Mouse (Mus musculus) heart, embryonic 13.5 days (tissue): ENCODE data around the gene Dclre1c. TPM values are rescaled to one million over a fixed set of nuclear protein-coding genes. Genes with fewer than 3 reads are reported as not detected.

ENCODE experiments used
- ATAC-seq: fragments of 200-750 bp; cut with Nextera tagmentation; 2 replicates; pipeline ENCODE4 v1.8.0; 2017; ENCODE audit warnings: moderate TSS enrichment; ENCODE audit not compliant: insufficient number of reproducible peaks, low FRiP score, low TSS enrichment; ENCODE audit errors: extremely low read depth
- H3K27ac ChIP-seq: fragments of 300-500 bp; sonication (generic); replicated peaks from 2 replicates; pipeline ENCODE4 v1.5.1; 2015; ENCODE audit warnings: moderate library complexity, mild to moderate bottlenecking, inconsistent platforms
- H3K27me3 ChIP-seq: fragments of 300-500 bp; sonication (generic); replicated peaks from 2 replicates; pipeline ENCODE4 v1.6.1; 2015; ENCODE audit warnings: mild to moderate bottlenecking, inconsistent platforms
- H3K36me3 ChIP-seq: fragments of 300-500 bp; sonication (generic); 2 replicates; pipeline ENCODE4 v1.6.1; 2015; ENCODE audit warnings: mild to moderate bottlenecking, inconsistent platforms
- H3K4me1 ChIP-seq: fragments of 300-500 bp; sonication (generic); 2 replicates; pipeline ENCODE4 v1.6.1; 2015; ENCODE audit warnings: inconsistent platforms
- H3K4me2 ChIP-seq: fragments of 300-500 bp; sonication (generic); 2 replicates; pipeline ENCODE4 v1.6.1; 2015; ENCODE audit warnings: inconsistent platforms, mild to moderate bottlenecking, moderate library complexity
- H3K4me3 ChIP-seq: fragments of 300-500 bp; sonication (generic); 2 replicates; pipeline ENCODE4 v1.5.1; 2015; ENCODE audit warnings: moderate library complexity, mild to moderate bottlenecking, inconsistent platforms
- H3K9ac ChIP-seq: fragments of 300-500 bp; sonication (generic); 2 replicates; pipeline ENCODE4 v1.6.1; 2015; ENCODE audit warnings: inconsistent platforms, mild to moderate bottlenecking, moderate library complexity
- H3K9me3 ChIP-seq: fragments of 300-500 bp; sonication (generic); 2 replicates; pipeline ENCODE4 v1.6.1; 2016; ENCODE audit warnings: inconsistent platforms
- WGBS: fragments of 180-500 bp; shearing (Covaris S2); methylation state at CpG from one replicate; pipeline ENCODE4 v1.1.7; 2015; ENCODE audit warnings: mixed read lengths; 5-methylcytosine and 5-hydroxymethylcytosine counted together
- polyA plus RNA-seq: library from polyadenylated mRNA; unstranded; fragments of >200 nt; fragmentation: Nextera tagmentation; extraction: Ambion mirVana; gene quantifications from 2 replicates; pipeline ENCODE4 v1.2.1, GENCODE M21; 2015

Dclre1c gene
- polyA plus RNA-seq, 1 experiment from 2014 or later, result 5.0 TPM

DNA sequence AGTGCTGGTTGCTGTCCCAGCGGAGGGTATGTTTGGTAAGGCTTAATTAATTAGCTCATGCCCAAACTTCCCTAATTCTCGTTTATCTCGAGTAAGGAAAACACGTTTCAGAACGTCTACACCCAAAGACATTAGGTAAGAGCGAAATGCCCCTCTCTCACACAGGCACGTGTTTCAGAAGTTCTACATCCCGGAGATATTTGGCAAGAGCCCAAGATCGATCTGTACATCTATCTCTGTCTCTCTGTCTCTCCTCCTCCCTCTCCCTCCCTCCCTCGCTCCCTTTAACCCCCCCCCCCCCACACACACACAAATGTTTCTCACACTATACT lies 614 bp downstream of the Dclre1c start:
- Histone ChIP-seq H3K27ac (no peak overlapping the region), H3K36me3 (0 out of 2 replicates have a peak, but pooled peaks cover 3% of the 10 kb centered on the region), H3K4me3 (peak overlapping the region; percentile 88), H3K4me1 (peaks cover 14% of the 10 kb centered on the region), H3K9ac (peak overlapping the region; percentile 83), H3K9me3 (no peaks in the 10 kb centered on the region), H3K27me3 (no peaks in the 10 kb centered on the region; the same call in 1 of the 2 replicates), H3K4me2 (peak overlapping the region; percentile 99)
- WGBS, result 7% methylated on average over 10 of the region's 10 CpGs
- ATAC-seq, result no peak

DNA sequence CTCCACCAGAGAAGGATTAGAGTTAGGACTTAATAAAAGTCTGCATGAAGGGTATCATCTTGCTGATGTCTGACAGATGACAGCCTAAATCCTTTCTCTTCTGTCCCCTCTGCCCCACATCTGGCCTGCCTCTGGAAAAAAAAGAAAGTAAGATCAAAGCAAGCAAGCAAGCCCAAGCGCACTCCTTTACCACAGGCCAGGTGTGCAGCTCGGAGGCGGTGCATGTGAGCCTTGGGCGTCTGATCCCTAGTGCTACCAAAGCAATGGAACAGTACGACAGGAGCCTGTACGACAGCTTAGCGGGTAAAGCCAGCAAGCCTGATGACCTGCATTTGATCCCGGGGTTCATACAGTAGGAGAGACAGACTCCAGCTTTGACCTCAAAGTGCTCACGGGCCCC lies 7.0 kb downstream of the Dclre1c start:
- no peak overlapping the region for H3K27ac ChIP-seq
- H3K4me2 ChIP-seq, result no peak overlapping the region
- H3K9me3 ChIP-seq, result no peaks in the 10 kb centered on the region
- no peaks in the 10 kb centered on the region for H3K4me1 ChIP-seq
- no peaks in the 10 kb centered on the region for H3K27me3 ChIP-seq
- H3K9ac ChIP-seq, result no peak overlapping the region
- ATAC-seq, result no peak
- H3K4me3 ChIP-seq, result no peak overlapping the region
- H3K36me3 ChIP-seq, result 0 out of 2 replicates have a peak, but pooled peaks cover 6% of the 10 kb centered on the region
- 85% methylated on average over 9 of the region's 9 CpGs for WGBS

DNA sequence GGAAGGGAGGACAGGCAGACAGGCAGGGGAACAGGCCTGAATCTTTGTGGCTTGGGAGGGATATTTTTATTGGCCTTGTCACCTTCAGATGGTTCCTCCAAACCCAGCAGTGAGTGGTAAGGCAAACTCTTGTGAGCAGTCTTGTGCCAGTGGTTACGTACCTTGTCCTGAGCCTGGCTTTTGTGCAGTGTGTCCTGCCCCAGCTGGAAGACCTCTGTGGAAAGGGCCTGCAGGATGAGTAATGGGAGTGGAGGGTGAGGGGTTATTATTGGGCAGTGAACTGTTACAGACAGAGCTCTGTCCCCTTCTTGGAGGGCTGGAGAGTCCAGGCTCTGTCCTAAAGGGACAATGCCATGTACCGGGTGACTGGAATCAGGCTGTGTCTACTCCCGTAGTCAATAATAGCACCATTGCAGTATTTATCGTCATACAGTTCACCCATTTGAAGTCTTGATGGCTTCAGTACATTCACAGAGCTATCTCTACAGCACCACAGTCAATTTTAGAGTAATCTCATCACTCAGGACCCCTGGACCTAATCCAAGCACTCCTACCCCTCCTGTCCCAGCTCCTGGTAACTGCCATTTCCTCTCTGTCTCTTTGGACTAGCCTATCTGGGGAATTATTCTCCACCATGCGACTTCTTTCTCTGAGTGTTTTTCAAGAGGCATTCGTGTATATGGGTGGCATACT lies 11.6 kb downstream of the Dclre1c start:
- Histone ChIP-seq H3K9me3 (no peaks in the 10 kb centered on the region), H3K27ac (no peak overlapping the region), H3K4me1 (no peaks in the 10 kb centered on the region), H3K27me3 (no peaks in the 10 kb centered on the region), H3K9ac (no peak overlapping the region), H3K4me2 (no peak overlapping the region), H3K36me3 (peaks cover 14% of the 10 kb centered on the region), H3K4me3 (no peak overlapping the region)
- 75% methylated on average over 6 of the region's 6 CpGs for WGBS
- no peak for ATAC-seq

DNA sequence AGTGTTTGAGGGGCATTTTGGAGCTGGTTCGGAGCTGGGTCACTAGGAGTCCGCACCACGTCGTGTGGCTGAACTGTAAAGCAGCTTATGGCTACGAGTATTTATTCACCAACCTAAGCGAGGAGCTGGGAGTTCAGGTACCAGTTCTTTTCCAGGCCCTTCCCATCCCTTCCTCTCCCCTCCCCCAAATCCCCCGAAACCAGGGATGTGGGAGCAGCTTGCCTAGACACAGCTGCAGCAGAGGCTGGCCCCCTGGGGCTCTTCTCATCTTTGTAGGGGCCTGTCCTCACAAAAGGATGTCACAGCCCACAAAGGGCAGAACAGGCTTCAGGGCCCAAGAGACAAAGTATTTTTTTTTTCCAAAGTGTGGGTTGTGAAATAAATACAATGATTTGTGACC lies 14.0 kb downstream of the Dclre1c start:
- ATAC-seq, result no peak
- Histone ChIP-seq H3K9me3 (no peaks in the 10 kb centered on the region), H3K9ac (no peak overlapping the region), H3K4me2 (no peak overlapping the region), H3K36me3 (peaks cover 22% of the 10 kb centered on the region), H3K27ac (no peak overlapping the region), H3K27me3 (no peaks in the 10 kb centered on the region), H3K4me3 (no peak overlapping the region), H3K4me1 (no peaks in the 10 kb centered on the region)
- 68% methylated on average over 7 of the region's 7 CpGs for WGBS

DNA sequence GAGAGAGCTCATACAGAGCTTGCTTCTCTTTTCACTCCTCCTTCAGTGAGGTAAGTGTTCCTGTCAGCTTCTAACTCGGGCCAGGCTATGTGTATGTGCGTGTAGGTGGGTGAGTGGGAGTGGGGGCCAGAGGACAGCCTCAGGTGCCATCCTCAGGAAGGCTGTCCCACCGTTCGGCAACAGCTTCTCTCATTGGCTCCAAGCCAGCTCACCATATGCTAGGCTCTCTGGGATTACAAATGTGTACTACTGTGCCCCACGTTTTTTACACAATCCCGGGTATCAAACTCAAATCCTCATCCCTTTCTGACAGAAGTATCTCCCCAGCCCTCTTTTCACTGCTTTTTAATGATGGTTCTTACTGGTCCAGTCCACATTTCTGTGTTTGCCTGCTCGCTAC lies 20.3 kb downstream of the Dclre1c start:
- Histone ChIP-seq H3K27me3 (no peaks in the 10 kb centered on the region), H3K9ac (no peak overlapping the region), H3K9me3 (no peaks in the 10 kb centered on the region)

DNA sequence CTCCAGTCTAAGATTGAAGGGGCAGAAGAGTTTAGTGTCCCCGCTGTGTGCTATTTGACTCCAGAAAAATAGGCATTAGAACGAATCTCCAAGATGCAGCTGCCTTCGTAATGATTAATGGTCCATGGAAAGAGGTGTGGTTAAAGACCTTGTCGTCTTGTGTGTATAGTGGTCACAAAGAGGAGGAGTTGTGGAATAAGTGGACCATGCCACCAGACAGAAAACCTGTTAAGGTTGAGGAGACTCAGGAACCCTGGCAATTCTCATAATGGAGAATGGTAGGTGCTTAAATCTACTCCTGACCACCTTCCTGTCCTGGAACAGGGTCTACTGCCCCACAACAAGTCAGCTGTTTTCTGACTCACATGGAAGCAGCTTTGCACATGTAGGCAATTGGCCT lies 22.1 kb downstream of the Dclre1c start:
- H3K4me2 ChIP-seq, result no peak overlapping the region
- H3K36me3 ChIP-seq, result peaks cover 35% of the 10 kb centered on the region
- H3K4me1 ChIP-seq, result no peaks in the 10 kb centered on the region
- WGBS, result 85% methylated on average over 4 of the region's 4 CpGs
- no peak overlapping the region for H3K27ac ChIP-seq
- no peak overlapping the region for H3K9ac ChIP-seq
- no peaks in the 10 kb centered on the region for H3K9me3 ChIP-seq
- ATAC-seq, result no peak
- H3K27me3 ChIP-seq, result no peaks in the 10 kb centered on the region
- no peak overlapping the region for H3K4me3 ChIP-seq

More for the DNA sequence above, 20.3 kb downstream of the Dclre1c start:
- no peak for ATAC-seq
- WGBS, result 75% methylated on average over 7 of the region's 7 CpGs
- Histone ChIP-seq H3K27ac (no peak overlapping the region), H3K36me3 (peaks cover 34% of the 10 kb centered on the region), H3K4me2 (no peak overlapping the region), H3K4me3 (no peak overlapping the region), H3K4me1 (no peaks in the 10 kb centered on the region)

DNA sequence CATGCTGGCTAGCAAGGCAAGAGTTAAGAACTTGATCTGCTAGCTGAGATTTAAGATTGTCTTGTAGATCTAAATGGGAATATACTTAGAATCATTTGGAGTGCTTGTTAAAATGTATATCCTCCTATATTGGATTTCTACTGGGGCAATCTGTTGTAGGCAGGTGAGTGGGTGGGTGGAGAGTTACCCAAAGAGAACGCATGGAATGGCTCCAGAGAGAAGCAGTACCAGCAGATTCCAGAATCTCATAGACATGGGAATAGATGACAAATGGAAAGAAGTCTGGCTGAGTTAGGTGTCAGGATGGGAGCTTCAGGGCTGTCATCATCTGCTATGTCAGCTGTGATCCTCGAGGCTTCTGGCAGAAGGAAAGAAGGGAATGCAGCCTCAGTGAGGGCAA lies 25.5 kb downstream of the Dclre1c start:
- peaks cover 48% of the 10 kb centered on the region for H3K36me3 ChIP-seq
- 54% methylated on average over 2 of the region's 2 CpGs for WGBS

DNA sequence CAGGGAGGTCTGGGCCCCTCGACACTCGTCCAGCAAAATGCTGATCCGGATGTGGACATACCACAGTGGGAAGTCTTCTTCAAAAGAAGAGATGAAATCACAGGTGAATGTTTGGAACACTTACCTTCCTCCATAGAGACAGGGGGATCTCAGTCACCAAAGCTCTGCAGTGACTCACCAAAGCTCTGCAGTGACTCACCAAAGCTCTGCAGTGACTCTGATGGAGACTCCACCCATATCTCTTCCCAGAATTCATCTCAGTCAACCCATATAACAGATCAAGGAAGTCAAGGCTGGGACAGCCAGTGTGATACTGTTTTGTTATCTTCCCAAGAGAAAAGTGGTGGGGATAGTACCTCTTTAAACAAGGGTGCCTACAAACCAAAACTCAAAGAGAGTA lies 29.2 kb downstream of the Dclre1c start:
- no peaks in the 10 kb centered on the region for H3K4me1 ChIP-seq
- 90% methylated on average over 3 of the region's 3 CpGs for WGBS
- no peak overlapping the region for H3K4me2 ChIP-seq
- H3K36me3 ChIP-seq, result peaks cover 64% of the 10 kb centered on the region
- H3K27ac ChIP-seq, result no peak overlapping the region
- no peak for ATAC-seq
- H3K27me3 ChIP-seq, result no peaks in the 10 kb centered on the region
- H3K9me3 ChIP-seq, result no peaks in the 10 kb centered on the region
- no peak overlapping the region for H3K9ac ChIP-seq
- no peak overlapping the region for H3K4me3 ChIP-seq

More for the DNA sequence above, 25.5 kb downstream of the Dclre1c start:
- Histone ChIP-seq H3K4me2 (no peak overlapping the region), H3K4me3 (no peak overlapping the region), H3K27ac (no peak overlapping the region), H3K9ac (no peak overlapping the region), H3K27me3 (no peaks in the 10 kb centered on the region), H3K9me3 (no peaks in the 10 kb centered on the region), H3K4me1 (no peaks in the 10 kb centered on the region)
- no peak for ATAC-seq

DNA sequence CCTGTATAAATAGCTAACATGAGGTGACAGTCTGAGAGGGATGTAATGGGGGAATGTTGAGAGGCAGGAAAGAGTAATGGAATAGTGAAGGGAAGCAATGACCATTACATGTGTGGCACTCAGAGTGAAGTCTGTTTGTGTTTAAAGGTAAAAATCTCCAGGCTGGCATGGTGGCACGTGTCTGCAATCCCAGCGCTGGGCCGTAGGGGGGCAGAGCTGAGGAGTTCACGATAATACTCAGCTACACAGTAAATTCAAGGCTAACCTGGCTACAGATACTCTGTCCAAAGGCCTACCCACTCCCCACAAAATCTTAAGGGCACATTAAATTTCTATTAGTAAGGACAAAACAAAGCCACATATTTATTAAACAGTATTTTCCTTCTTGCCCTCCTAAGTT lies 32.7 kb downstream of the Dclre1c start:
- ATAC-seq, result no peak
- H3K36me3 ChIP-seq, result peaks cover 77% of the 10 kb centered on the region
- H3K27me3 ChIP-seq, result no peaks in the 10 kb centered on the region
- no peak overlapping the region for H3K4me2 ChIP-seq
- H3K9me3 ChIP-seq, result no peaks in the 10 kb centered on the region
- no peak overlapping the region for H3K27ac ChIP-seq
- no peaks in the 10 kb centered on the region for H3K4me1 ChIP-seq
- no peak overlapping the region for H3K9ac ChIP-seq
- WGBS, result 79% methylated on average over 4 of the region's 4 CpGs
- H3K4me3 ChIP-seq, result no peak overlapping the region

DNA sequence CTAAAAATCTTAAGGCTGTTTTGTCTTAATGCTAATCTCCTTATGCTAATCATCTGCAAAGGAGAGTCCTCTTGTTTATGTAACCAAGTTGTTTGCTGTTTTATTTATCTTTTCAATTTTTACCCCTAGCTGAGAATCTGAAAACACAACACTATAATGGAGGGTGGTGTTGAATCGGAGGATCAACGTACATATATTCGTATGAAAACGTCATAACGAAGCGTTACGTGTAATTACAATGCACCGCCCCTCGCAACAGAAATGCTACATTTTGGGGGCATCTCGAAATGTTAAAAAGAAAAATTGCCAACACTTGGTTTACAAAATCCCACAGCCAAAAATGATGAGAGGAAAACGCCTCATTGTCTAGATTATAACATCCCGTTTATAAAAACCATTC lies 50.0 kb downstream of the Dclre1c start:
- Histone ChIP-seq H3K27ac (peak overlapping the region; percentile 94), H3K4me3 (peak overlapping the region; percentile 98), H3K4me2 (peak overlapping the region; percentile 85), H3K4me1 (peaks cover 19% of the 10 kb centered on the region), H3K36me3 (0 out of 2 replicates have a peak, but pooled peaks cover 12% of the 10 kb centered on the region), H3K9ac (peak overlapping the region; percentile 93), H3K9me3 (no peaks in the 10 kb centered on the region), H3K27me3 (no peaks in the 10 kb centered on the region)
- no peak for ATAC-seq
- 2% methylated on average over 12 of the region's 12 CpGs for WGBS

DNA sequence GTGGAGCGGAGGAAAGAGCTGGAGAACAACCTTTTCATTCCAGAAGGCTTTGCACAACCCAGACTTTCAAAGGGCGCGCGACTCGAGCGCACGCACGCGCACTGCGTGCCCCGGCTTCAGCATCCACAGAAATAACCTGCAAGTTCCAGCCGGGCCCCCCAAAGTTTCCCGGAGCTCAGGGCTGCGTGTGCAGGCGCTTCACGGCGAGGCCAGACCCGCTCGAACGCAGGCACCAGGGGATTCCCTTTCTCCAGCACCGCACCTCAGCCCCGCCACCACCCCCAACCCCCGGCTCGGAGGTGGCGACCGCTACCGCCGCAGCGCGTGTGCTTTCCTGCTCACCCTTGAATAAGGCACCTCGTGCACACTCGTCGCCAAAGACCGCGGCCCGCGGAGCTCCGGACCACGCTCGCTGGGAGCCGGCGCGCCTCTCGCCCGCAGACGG lies 50.5 kb downstream of the Dclre1c start:
- 0 out of 2 replicates have a peak, but pooled peaks cover 12% of the 10 kb centered on the region for H3K36me3 ChIP-seq
- no peaks in the 10 kb centered on the region for H3K27me3 ChIP-seq
- peak overlapping the region; percentile 98 for H3K4me3 ChIP-seq
- WGBS, result 1% methylated on average over 46 of the region's 46 CpGs
- ATAC-seq, result peak; percentile 70; the same call in 1 of the 2 replicates
- peak overlapping the region; percentile 85 for H3K4me2 ChIP-seq
- H3K9ac ChIP-seq, result peak overlapping the region; percentile 93
- peaks cover 19% of the 10 kb centered on the region for H3K4me1 ChIP-seq
- H3K9me3 ChIP-seq, result no peaks in the 10 kb centered on the region
- peak overlapping the region; percentile 94 for H3K27ac ChIP-seq

DNA sequence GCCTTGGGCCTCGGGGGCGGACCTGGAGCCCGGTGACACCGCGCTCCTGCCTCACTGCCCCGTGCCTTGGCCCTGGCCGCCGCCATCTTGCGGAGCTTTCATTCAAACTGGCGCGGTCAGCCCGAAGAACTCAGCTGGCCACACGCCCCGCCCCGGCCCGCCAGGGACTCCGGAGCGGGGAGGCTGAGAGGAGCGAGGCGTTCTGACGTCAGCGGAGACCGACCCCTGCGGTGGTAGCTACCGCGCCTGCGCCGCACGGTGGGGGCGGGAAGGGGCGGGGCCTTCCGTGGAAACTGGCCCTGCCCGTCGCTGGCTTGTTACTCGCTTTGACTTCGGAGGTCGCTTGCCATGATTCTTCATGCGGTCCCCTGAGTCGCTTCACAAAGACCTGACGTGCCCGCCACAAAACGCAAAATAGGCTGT lies 50.9 kb downstream of the Dclre1c start, which contains the start of gene Suv39h2:
TSS of gene Suv39h2 (minus strand) at position 171 of the 423 bp plus-strand sequence.
- Histone ChIP-seq H3K4me1 (peaks cover 19% of the 10 kb centered on the region), H3K4me2 (peak within 1 kb of the TSS; percentile 85), H3K27ac (peak within 1 kb of the TSS; percentile 94), H3K4me3 (peak within 1 kb of the TSS; percentile 98), H3K9ac (peak within 1 kb of the TSS; percentile 93), H3K9me3 (no peaks in the 10 kb centered on the region), H3K27me3 (no peaks in the 10 kb centered on the region), H3K36me3 (0 out of 2 replicates have a peak, but pooled peaks cover 12% of the 10 kb centered on the region)
- ATAC-seq, result peak; percentile 98
- WGBS, result under 1% methylated on average over 42 of the region's 42 CpGs
